Mouse (Mus musculus) ovary, adult 18-20 months (tissue): Measurements from ENCODE around the gene Acap2.
A peak's percentile ranks its signal among the peaks of the same experiment; 100 is the strongest.

Experiments used
- DNase-seq: peaks from one replicate; pipeline ENCODE4 v3.0.0; 2022; ENCODE audit warnings: low spot score, mixed read lengths

The Acap2 gene

DNA sequence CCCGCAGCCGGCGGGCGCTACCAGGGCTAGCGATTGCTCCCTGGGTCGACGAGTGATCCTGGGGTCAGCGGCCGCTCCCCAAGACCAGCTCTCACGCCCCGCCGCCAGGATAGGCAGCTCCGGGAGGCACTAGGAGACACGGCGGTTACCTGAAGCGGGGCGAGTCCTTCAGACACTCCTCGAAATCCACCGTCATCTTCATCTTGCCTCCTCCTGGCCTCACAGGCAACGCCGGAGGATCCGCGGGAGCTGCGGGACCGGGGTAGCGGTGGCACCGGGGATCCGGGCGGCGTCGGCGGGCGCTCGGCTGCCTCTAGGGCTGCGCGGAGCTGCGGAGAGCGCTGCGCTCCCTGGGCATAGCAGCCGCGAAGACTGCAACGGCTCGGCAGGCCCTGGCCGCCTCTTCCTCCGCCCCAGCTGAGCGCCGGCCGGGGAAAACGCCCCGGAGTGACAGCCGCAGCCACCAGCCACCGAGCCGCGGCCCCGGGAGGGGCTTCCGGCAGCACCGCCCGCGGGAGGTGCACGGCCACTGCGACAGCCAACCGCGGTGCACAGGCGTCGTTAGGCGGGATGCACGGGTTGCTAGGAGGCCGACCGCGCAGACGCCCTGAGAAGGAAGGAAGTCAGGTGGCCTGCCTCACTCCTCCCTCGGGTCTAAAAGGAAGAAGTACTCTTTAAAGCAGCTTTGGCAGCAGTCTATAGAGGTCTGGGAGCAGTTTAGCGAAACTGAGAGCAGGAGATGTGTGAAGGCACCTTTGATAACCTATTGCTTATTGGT, at the start of gene Acap2:
TSS of gene Acap2 (minus strand) at position 456 of the 778 bp plus-strand sequence.
- DNase-seq = peak; percentile 97

DNA sequence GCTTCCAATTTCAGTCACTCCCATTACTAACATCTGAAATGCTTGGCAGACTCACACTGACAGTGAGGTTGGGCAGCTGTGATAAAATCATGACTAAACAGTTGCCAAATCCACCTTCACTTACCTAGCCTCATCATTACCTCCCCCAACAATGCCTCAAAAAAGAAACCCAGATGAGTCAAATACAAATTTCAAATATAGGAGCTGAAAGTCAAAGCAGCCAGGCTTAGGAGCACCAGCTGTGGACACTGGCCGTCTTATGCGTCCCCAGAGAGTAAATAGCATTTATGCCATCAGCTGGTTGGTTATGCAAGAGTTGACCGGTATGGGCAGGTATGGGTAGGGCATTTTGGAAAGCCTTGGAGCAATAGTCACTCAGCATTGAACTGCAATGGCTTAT, 48.4 kb upstream of the Acap2 start:
- no peak for DNase-seq

DNA sequence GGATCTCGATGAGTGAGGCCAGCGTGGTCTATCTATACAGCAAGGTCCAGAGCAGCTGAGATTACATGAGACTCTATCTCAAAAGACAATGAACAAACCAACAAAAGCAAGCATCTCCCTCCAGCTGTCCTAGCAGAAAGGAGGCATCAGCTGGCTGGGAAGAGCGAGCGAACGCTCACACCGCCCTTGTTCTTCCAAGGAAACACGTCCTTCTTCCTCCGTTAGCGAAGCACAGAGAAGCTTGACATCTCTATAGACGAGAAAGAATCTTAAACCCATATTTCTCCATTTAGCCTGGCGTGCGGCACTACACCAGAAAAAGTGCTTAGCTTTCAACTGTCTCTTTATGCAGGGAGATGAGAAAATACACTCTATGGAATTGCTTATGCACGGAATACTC, 47.7 kb upstream of the Acap2 start:
- DNase-seq = no peak

DNA sequence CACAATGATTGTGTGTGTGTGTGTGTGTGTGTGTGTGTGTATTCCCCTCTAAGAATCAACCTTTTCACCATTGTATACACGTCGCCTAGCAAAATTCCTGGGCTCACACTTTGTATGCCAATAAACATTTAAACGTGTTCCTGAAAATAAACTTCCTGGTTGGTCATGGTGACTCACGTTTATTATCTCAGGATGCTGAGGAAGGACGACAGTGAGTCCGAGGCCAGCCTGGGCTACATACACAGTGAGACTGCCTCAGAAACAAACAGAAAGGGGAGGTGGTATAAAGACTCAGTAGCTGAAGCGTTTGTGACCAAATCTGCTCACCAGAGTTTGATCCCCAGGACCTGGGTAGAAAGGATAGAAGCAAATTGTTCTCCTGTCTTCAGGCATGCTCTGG, 46.4 kb upstream of the Acap2 start:
- no peak for DNase-seq

DNA sequence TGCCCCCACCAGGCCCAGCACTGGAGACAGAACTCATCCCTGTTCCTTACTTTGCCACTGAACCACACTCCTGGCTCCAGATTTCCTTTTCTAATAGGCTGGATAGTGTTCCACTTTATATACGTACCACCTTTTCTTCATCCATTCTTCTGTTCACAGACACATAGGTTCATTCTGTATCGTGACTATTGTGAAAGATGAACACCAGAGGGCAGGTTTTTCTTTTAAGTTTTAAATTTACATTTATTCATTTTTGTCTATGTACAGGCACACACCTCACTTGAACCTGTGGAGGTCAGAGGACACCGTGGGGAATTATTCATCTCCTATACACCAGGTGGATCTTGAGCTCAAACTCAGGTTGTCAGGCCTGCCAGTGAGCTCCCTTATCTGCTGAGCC, 43.0 kb upstream of the Acap2 start:
- no peak for DNase-seq

DNA sequence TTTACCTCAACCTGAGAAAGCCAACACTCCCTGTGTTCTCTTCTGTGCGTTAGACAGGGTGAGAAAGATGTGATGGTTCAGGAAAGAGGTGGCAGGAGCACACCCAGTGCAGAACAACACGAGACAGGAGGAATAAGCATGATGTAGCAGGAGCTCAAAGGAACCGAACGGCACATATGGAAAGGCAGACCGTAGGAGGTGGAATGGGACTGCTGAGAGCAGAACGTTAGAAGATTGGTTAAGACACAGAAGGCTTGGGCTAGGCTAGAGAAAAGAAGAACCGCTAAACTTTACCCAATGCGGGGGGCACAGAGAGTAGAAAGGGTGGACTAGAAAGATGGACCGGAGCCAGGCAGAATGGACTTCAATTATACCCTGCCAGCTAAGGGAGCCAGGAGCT, 40.4 kb upstream of the Acap2 start:
- DNase-seq = no peak

DNA sequence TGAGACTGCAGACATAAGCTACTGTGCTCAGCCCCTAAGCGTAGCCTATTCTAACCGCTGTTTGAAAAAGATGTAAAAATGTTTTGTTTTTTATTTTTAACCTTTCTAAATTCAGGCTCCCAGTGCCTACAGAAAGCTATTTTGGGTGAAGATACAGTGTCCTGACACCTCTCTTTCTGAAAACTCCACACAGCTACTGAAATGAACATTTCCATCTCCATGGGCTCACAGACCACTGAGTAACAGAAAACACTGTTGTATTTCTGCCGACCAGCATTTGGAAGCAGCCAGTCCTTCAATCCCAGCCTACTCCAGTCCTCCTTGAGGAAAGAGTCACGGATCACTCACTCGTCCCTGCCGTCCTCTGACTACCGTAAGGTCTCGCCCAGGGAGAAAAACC, 39.5 kb upstream of the Acap2 start:
- no peak for DNase-seq

DNA sequence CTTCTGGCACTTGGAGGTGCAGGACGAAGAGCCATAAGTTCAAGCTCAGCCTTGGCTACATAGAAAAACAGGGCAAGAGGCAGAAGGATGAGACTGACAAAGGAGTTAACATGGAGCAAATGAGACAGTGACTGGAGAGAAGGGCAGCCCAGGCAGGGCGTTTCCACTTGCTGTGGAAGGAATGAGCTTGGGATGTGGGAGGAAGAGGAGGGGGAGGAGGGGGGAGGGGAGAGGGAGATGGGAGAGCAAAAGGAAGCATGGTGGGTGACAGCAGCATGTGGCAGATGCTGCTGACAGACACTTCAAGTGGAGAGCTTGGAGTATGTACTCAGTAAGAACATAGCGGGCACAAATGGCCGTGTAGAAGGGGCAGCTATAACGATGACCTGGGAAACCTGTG, 37.2 kb upstream of the Acap2 start:
- no peak for DNase-seq

DNA sequence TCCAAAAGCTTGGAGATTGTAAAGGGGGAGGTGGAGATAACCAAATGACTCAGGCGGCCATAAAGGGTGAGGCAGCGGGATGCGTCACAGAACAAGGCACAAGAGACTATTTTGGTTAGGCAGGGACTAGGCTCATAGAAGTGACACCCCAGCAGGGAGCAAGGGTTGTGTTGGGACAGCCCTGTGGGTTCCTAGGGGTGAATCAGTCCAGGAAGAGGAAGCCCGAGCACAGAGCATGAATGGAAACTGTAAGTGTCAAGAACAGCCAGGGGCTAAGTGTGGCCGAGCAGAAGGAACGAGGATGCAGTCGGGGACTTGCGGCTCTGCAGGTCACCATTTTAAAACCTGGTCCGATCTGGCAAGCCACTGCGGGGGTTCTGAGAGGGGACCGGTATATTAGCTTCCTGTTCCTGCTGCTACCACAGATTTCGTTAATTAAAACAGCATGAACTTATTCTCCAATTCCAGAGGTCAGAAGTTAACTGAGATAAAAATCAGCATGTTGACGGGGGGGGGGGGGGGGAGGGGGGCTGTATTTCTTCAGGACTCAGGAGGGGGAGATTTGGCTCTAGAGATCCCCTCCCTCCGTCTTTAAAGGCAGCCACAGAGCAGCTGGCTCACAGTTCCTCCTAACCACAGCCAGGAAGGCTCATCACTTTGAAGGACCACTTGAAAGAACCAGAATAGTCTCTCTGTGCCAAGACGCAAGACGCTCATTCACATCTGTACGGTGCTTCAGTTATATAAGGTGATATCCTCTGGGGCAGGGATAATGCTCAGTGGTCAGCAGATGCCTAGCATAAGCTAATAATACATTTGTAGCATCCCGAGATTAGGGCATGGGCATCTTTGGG, 34.6 kb upstream of the Acap2 start:
- no peak for DNase-seq

DNA sequence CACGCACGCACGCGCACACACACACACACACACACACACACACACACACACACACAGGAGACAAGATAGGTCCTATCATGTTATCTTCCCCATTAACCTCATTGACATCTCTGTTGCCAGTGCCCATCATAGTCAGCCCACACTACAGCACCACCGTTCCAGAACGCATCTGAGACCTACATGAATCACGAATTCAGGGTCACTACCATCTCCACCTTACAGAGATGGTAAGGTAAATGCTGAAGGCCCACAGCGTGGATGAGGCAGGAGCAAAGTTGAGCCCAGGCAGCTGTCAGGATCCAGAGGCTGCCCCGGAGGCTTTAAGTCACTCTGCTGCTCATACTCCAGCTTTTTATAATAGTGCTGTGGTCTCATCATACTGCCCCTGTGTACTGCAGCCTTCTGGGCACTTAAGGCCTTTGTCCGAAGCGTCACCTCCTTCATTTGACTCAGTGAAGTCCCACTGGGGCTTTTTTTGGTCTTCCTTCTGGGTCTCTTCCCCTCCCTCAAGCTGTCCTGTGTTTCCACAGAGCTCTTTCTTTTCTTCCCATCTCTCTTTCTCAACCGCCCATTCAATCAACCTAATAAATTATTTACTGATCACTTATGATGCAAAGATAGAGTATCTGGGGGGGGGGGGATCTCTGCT, 33.9 kb upstream of the Acap2 start:
- no peak for DNase-seq

DNA sequence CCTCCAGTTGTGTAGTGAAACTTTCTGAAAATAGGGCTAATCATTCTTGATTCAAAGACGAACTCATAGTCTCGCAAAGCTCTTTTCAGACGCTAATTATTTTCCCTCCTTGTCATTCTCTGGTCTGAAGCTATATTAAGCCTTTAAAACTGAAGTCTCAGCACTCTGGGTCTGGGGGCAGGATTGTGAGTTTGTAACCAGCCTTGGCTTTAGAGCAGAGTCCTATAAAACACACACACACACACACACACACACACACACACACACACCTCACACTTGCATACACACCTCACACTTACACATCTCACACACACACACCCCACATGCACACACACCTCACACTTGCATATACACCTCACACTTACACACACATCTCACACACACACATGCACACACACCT, 33.3 kb upstream of the Acap2 start:
- no peak for DNase-seq

DNA sequence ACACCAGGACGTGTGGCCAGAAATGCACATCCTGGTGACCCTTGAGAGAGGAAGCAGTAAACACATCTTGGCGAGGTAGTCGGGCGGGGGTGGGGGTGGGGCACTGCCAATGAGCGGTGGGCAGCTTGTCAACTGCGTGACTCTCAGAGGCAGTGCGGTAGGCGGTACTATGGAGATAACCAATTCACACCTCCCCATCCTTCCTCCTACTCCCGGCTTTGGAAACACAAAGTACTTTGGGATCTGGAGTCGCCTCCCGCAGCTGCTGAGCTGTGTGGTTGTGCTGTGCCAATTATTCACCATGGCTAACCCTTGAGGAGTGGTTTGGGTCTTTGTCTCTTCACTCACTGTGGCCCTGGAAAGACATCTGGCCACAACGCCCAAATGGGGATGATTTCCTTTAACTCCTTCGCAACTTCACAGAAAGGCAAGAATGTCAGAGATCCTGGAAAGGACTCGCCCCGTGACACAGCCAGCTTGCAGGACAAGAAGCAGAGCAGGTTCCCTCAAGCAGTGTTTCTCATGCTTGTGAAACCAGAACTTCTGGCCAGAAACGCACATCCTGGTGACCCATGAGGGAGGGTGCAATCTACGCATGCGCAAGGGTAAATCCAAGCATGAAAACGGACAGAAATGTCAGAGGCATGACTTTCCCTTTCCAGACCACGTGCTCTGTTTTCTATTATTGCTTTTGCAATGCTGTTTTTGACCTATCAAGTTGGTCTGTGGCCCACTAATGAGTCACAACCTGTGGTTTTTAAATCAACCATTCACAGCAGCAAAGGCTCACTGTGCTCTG, 32.7 kb upstream of the Acap2 start:
- DNase-seq = peak; percentile 78

DNA sequence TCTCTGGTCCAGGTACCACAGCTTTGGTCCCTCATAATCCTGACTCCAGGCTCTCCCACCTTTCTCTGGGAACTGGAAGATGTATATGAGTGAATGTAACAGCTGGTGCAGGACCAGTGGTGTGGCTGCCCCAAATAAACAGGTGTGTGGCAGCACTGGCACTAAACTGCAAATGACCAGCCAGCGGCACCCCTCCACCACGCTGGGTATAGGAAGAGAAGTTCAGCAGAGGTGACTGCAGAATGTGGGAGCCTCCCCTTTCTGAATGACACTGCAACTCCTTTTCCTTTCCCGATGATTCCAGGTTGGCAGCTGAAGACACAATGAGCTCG, 32.1 kb upstream of the Acap2 start:
- no peak for DNase-seq

DNA sequence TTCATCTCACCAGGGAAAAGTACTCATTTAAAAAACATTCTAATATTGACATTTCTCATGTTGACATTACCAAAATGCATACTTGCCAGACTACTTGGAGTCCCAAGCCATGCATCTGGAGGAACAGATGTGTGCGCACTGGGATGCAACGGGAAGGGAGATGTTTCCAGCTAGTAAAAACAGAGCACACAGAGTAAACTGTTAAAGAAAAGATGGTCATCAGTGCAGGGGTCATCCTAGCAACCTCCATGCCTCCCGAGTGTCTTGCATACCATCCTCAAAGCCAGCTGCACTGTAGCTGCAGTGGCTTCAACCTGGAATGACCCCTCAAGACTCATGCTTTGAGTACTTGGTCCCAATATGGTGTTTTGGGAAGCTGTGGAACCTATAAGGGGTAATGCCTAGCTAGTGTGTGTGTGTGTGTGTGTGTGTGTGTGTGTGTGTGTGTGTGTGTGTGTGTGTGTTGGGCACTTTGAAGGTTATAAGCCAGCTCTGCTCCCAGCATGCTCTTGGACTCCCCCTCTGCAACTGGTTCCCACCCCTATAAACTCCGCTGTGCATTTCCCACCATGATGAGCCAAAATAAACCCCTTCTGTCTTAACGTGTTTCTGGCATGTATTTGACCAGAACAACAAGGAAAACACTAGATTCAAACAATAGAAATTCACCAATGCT, 31.6 kb upstream of the Acap2 start:
- no peak for DNase-seq

DNA sequence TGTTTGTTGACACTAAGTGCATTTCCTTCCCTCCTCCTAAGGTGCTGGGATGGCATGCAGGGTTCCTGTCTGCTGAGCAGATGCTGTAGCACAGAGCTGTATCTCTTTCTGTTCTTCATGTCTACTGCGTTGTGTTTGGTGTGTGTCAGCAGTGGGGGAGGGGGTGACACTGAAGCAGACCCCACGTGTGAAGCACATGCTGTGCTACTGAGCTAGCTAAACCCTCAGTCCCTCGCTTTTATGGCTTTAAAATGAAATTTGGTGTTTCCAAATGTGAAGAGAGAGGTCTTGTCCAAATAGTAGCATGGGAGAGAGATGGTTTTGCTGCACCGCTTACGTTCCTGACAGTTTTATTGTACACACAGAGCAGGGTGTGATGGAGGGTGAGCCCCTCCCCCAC, 30.5 kb upstream of the Acap2 start:
- no peak for DNase-seq

DNA sequence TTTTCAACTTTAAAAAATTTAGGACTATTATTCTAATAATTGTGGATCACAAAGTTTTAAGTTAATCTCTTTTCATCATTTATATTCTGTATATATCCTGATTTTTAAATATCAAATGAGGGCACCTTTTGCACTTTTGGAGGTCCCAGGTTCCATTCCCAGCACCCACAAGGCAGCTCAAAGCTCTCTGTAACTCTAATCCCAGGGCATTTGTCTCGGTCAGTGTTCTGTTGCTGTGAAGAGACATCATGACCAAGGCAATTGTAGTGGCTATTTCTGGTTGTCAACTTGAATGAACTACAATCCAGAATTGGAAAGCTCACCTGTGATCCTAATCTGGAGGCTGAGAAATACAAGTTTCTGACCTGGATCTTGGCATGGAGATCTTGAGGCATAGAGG, 26.7 kb upstream of the Acap2 start:
- DNase-seq = no peak

DNA sequence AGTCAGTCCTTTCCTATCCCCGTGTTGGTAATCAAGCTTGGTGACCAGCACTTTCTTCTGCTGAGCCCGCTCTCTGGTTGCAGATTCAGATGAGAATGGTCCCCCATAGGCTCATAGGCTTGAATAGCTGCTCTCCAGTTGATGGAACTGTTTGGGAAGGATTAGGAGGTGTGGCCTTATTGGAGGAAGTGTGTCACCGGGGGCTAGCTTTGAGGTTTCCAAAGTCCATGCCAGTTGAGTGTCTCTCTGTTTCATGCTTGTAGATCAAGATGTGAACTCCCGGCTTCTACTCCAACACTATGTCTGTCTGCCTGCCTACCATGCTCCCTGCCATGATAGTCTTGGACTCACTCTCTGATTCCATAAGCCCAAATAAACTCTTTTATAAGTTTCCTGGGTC, 14.2 kb upstream of the Acap2 start:
- DNase-seq = no peak

DNA sequence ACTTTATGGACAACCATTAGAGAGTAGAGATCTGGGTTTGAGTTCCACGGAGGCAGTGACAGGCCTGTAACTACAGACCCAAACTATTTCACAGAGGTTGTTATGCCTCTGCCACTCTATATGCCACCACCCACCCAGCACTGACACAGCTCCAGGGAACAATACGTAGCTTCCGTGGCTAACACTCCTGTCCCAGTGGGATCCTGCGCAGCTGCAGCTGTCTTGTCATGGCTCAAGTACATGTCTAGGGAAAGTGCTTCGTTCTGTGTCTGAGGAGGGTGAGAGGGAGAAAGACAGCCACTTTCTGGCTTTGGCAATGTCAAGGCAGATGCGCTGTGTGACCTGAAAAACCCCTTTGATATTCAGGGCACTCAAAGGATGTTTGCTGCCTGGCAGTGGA, 12.4 kb upstream of the Acap2 start:
- DNase-seq = no peak

DNA sequence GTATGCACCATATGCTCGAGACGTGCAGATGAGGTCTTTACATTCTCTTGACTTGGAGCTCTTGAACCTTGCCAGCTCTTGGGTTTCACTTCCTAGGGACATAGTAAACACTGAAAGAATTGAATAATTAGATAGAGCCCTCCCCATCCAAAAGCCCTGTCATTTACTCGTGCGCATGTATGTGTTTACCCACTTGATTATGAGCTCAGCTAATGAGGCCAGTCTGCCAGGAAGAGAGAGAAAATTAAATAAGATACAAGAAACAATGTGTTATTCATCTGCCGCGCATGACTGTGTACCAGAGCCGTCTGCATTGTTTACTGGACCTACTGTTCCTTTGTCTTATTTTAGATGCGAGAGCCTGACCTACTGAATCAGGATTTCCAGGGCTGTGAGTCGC, 10.5 kb upstream of the Acap2 start:
- DNase-seq = no peak

DNA sequence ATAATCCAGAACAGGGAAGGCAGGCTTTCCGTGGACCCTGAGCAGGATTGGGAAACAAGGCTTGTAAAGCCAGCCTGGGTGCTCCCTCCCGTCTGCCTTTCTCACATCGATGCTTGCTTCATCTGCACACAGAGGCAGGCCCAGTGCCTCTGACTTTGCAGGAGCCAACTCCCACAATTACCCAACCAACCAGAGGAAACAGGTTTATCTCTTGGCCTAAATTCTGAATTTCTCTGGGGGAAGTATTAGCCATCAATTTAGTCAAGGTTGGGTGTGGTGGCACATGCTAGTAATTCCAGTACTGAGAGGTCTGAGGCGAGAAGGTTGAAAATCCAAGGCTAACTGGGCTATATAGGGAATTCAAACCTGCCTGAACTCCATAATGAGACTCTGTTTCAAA, 9.4 kb upstream of the Acap2 start:
- DNase-seq = no peak

DNA sequence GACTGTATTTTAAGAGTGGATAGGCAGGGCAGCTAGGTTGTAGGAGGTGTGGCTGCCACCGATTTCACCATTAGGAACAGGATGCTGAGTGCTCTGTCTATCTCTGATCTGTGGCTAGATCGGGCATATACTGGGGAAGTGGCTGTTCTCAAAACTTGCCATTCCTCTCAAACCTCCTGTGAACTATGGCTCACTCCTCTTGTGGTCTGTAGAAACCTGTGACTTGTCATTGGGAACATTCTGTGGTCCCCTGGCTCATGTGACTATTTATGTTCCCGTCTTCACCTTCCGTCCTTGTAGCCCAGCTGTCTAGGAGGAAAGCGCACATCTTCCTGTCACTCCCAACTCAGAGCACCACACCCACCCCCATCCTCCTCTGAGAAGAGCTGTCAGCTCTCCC, 8.9 kb upstream of the Acap2 start:
- DNase-seq = no peak

DNA sequence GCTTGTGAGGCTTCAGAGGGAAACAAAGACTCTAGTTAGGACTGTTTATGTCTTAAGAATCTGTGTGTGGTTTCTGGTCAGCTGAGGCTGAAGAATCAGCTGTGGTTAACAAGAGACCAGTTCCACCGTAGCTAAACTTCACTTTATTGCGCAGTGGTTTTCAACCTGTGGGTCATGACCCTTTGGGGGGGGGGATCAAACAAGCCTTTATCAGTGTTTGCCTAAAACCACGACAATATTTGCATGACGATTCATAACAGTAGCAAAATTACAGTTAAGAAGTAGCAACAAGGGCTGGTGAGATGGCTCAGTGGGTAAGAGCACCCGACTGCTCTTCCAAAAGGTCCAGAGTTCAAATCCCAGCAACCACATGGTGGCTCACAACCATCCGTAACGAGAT, 4.7 kb upstream of the Acap2 start:
- DNase-seq = no peak
